Mouse (Mus musculus) CH12.LX (cell line): ENCODE measurements around the gene Htt.

ENCODE experiments used
- CHD2 ChIP-seq: IDR thresholded peaks from 2 replicates; pipeline ENCODE4 v1.6.1; 2011; ENCODE audit warnings: low read length, improper control_type of control experiment
- CTCF ChIP-seq, 2 experiments: IDR thresholded peaks in 1 of 2; conservative IDR thresholded peaks in 1 of 2; 2 replicates each; pipeline ENCODE4 v1.5.1; 2011 to 2012; ENCODE audit warnings: low read depth in 2 of 2, low read length in 2 of 2, improper control_type of control experiment in 1 of 2, inconsistent platforms in 1 of 2, mild to moderate bottlenecking in 1 of 2, moderate library complexity in 1 of 2
- E2F4 ChIP-seq: IDR thresholded peaks from 2 replicates; pipeline ENCODE4 v1.6.1; 2011; ENCODE audit warnings: low read depth, low read length, improper control_type of control experiment; ENCODE audit not compliant: insufficient replicate concordance
- ETS1 ChIP-seq: conservative IDR thresholded peaks from 2 replicates; pipeline ENCODE4 v1.6.1; 2012; ENCODE audit warnings: low read depth, mild to moderate bottlenecking, inconsistent platforms, low read length, improper control_type of control experiment, moderate library complexity
- MAFK ChIP-seq: IDR thresholded peaks from 2 replicates; pipeline ENCODE4 v1.6.1; 2011; ENCODE audit warnings: low read length, improper control_type of control experiment; ENCODE audit not compliant: insufficient replicate concordance
- MAX ChIP-seq: IDR thresholded peaks from 2 replicates; pipeline ENCODE4 v1.6.1; 2011; ENCODE audit warnings: low read length, improper control_type of control experiment
- MYC ChIP-seq: IDR thresholded peaks from 2 replicates; pipeline ENCODE4 v1.6.1; 2011; ENCODE audit warnings: low read depth, mild to moderate bottlenecking, improper control_type of control experiment, low read length
- POLR2A ChIP-seq: IDR thresholded peaks from 2 replicates; pipeline ENCODE4 v1.6.1; 2011; ENCODE audit warnings: low read depth, mild to moderate bottlenecking, improper control_type of control experiment, low read length
- RAD21 ChIP-seq: IDR thresholded peaks from 2 replicates; pipeline ENCODE4 v1.6.1; 2011; ENCODE audit warnings: low read depth, mild to moderate bottlenecking, low read length, improper control_type of control experiment, moderate library complexity
- SMC3 ChIP-seq: IDR thresholded peaks from 2 replicates; pipeline ENCODE4 v1.6.1; 2011; ENCODE audit warnings: low read depth, low read length, improper control_type of control experiment
- TBP ChIP-seq: conservative IDR thresholded peaks from 2 replicates; pipeline ENCODE4 v1.6.1; 2011; ENCODE audit warnings: low read depth, low read length, improper control_type of control experiment

DNA sequence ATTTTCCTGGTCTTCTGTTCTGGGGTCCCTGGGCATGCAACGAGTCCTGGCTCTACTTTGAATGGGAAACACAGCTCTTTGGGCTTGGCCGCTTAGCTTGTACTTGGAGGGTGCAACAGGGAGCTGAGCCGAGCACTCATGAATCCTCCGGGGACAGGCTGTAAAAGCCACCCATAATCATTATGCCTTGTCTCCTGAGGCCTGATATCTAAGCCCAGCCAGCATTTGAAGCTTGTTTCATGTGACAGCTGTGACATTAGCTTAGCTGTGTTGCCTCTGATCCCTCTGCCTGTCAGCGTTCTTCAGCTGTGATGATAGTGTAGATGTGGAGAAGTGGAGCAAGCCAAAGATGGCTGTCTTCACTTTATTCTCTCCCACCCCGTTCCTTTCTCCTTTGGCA, 193.0 kb downstream of the Htt start:
- TF ChIP-seq ETS1 (no peak), TBP (no peak), SMC3 (no peak), E2F4 (no peak), CTCF (conservative IDR thresholded peaks at IDR 0.05 in 1 of 2, IDR thresholded peaks at IDR 0.05 in 1 of 2; ENCODE audit: low read depth in 2 of 2, low read length in 2 of 2) (no peak), MAX (no peak), MAFK (no peak), RAD21 (no peak), MYC (no peak), POLR2A (no peak), CHD2 (no peak)
